Mouse (Mus musculus) layer of hippocampus, postnatal 14 days (tissue): Measurements from ENCODE around the gene Kctd21. TPM values are rescaled to one million over a fixed set of nuclear protein-coding genes. Genes with fewer than 3 reads are reported as not detected.

ENCODE experiments used
- DNase-seq, 2 experiments: peaks; one replicate each; pipeline ENCODE4 v3.0.0; 2021 to 2022; ENCODE audit warnings: low spot score in 2 of 2, mixed read lengths in 1 of 2
- total RNA-seq, 2 experiments: library from RNA; stranded (reverse); gene quantifications; 2 replicates each; pipeline ENCODE4 v1.2.3; 2021

Gene Kctd21
- total RNA-seq, 2 experiments from 2014 or later = 8.9 to 11.5 TPM

DNA sequence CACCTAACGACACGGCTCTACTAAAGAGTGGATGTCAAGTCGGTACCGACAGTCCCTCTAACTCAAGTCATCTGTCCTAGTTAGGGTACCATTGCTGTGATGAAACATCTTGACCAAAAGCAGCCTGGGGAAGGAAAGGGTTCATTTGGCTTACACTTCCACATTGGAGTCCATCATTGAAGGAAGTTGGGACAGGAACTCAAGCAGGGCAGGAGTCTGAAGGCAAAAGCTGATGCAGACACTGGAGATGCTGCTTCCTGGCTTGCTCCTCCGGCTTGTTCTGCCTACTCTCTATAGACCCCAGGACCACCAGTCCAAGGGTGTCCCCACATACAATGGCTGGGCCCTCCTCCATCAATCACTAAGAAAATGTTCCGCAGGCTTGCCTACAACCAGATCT, 16.5 kb upstream of the Kctd21 start:
- DNase-seq = no peak

GRCm38 (mm10) chr7:97317706-97318105, 14.4 kb upstream of the Kctd21 start:
- DNase-seq = no peak

DNA sequence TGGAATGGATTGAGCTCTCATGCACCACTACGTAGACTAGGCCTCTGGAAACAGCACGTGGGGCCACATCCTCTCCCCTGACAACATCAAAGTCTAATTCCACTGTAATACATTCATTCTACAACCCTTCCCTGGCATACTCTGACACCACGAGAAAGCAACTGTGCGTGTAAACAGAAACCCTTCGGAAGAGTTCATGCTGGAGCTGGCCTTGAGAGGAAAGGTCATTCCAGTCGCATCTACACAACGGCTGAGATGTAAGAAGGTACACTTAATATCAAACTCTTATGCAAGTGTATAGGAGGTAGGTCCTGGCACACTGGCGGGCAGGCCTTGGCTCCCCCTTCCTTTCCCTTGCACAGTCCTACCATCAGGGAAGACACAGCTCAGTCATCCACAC, 7.8 kb upstream of the Kctd21 start:
- DNase-seq = no peak

DNA sequence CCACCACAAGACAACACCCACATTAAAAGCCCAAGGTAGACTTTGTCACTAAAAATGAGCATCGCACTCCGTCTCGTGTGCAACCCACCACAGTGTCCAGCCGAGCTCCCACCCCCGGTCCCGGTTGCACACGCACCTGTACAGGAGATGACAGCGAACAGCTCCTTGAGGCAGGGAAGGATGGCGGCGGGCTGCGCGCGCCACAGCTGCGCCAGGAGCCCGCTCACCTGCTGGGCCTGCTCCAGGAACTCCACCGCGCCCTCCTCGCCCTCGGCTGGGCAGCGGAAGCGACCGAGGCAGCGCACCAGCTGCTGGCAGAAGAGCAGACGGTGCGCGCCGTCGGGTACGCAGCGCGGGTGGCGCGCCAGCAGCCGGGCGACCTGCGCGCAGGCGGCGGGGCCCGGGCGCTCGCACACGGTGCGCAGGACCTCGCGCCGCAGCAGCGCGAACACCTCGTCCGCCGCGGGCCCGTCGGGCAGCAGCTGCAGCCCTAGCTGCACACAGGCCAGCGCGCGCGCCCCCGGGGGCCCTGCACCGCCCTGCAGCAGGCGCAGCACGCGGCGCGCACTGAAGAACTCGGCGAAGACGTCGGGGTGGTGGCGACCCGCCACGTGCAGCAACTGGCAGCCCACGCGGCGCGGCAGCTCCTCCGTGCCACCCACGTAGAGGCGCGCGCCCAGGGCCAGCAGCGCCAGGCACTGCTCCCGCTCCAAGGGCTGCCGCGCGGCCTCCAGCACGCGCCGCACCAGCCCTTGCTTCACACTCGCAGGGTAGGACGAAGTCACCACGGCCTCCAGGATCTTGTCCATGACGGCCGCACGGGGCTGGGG, 6.8 kb upstream of the Kctd21 start:
- DNase-seq = peak in 1 of 2 experiments; percentile 32

- no peak for DNase-seq
Observed at GRCm38 (mm10) chr7:97327376-97327775, 4.8 kb upstream of the Kctd21 start.

DNA sequence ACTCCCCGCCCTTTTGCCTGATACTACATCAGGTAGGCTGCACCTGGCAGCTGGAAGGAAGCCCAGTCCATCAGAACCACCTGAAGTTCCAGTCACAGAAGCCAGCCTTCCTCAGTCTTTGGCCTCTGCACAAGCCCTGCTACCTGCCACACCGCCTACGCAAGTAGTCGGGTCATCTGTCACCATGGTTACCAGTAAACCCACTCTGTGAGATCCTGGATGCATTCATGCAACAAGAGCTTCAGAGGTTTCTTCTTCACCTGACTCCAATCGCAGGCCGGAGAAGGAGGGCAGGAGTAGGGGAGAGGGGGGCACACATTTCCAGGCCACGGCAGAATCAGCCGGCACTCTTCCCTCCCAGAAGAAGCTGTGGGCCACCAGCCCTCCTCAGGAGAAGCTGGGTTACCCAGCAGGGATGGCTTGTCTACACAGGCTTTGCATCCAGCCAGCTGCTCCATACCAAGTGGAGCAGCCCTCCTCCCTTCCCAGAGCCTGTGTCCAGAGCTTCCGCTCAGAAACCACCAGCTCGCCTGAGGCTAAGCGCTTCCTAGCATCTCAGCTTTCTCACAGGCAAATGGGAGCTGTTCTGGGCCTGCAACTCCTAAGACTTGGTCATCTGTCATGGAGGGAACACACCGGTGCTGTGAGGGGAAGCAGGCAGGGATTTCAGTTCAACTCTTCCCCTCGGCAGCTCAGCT, 3.1 kb upstream of the Kctd21 start:
- no peak for DNase-seq

- DNase-seq = no peak
Observed at GRCm38 (mm10) chr7:97329676-97330075, 2.5 kb upstream of the Kctd21 start.

DNA sequence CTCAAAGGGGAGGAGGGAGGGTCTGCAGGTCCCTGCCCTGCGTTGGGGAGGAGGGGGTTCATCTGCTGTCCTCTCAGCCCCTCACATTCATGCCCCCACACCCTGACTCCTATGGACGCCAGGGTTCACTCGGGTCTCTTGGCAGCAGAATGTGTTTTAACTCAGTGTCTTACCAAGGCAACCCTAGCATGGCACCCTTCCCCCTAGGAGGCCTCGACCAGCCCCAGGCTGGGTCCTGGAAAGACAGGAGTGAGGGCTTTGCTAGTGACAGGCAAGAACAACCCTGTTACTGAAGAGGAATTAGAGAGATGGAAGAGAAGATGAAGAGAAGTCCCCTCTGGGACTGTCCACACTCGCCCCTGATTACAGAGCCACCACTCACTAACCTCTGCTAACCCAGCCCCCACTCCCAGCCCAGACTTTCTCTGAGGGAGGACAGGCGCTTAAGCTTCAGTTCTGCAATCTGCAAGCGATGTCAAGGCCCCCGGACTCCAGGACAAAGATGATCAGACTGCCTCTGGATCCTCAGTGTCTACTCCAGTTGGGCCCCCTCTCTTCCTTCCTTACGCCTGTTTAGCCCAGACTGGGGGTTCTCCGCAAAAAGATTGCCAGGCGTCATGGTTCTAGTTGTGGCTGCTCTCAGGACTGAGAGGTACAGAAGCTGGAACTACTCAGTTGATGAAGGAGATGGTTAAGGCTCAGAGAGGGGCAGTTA, 1.0 kb upstream of the Kctd21 start:
- DNase-seq = no peak

DNA sequence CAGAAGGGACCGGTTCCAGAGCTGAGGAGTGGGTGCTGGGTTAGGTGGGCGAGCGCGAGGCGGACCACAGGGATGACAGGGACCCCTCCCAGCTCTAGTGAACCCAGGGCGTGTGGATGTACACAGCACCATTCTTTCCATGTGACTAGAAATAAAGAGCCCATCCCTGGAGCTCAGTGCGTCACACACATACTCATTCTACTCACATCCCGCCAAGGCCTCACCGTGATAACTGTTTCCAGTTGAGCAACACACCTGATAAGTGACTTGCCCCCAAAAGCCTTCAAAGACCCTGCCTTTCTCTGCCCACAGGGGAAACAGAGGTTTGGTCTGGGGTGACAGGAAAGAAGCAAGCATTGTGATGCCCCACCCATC, 527 bp downstream of the Kctd21 start:
- no peak for DNase-seq

DNA sequence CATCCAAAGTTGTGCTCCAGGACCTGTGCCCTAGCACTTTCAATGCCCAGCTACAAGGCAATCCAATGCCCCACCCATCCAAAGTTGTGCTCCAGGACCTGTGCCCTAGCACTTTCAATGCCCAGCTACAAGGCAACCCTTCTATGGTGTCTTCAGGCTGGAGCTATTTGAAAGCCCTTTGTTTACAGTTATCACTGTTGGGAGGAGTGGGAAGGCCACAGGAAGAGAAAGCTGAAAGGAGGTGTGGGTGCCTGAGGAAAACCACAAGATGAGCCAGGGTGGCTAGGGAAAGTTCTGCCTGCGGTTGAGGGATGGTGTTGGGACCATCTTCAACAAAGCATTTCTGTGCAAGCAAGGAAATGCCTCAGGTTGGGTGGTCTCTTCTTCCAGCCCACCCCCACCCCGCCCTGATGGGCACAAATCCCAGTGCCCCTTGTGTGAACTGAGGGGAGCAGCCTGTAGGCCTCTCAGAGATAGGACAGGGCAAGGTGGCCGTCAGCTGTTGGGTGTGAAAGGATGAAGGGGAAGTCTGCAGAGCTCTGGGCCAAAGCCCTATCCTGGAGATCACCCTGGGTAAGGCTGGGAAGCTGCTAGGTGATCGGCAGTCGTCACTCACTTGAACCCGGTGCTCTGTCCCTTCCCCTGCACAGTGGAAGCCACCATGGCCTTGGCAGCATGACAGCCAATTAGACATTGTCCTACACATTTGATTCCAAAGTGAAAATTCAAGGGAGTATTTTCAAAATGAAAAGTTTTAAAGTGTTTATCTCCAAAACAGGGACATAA, 1.2 kb downstream of the Kctd21 start:
- DNase-seq = no peak

DNA sequence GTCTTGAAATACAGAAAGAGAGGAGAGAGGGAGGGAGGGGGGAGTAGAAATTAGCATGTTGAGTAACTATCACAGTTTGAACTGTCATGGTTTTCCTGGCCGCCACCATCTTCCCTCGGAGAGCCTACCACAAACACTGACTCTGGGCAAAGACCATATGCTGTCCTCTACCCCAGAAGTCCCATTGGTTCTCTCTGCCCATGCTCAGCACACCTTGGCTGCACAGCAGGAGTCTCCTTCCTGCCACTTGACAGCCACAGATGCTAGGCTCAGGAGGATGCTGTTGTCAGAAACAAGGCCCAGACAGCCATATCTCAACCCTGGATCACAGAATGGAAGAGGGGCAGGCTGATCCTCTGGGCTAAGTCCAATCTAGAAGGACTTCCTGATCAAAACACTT, 2.3 kb downstream of the Kctd21 start:
- DNase-seq = no peak

DNA sequence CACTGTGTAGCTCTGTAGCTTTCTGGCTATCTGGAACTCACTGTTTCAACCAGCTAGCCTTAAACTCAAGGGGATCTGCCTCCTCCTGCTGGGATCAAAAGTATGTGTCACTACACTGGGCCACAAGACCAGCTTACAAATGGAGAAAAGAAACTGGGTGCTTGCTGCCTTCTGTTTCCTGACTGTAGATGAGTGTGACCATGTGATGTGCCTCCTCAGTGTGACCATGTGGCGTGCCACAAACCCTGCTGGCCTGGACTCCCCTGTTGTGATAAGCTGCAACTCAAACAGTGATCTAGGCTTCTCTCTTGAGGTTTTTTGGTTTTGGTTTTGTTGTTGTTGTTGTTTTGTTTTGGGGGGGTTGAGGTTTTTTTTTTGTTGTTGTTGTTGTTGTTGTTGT, 4.6 kb downstream of the Kctd21 start:
- DNase-seq = no peak

- DNase-seq = no peak
Observed at GRCm38 (mm10) chr7:97338593-97338992, 6.5 kb downstream of the Kctd21 start.

DNA sequence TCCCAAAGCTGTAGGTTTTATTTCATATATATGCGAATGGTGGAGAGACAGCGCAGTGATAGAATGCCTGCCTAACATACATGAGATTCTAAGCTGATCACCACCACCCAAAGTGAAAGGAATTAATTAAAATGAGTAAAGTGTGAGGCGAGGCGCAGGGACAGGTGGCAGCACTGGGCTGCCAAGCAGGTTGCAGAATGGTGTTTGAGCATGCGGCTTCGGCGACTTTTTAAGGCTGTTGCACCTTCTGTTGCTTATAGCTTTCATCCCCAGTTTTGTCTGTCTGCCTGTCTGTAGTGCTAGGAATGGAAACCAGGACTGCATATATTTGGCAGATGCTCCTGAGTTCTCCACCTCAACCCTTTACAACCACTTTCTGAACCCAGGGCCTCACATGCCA, 7.5 kb downstream of the Kctd21 start:
- DNase-seq = no peak

DNA sequence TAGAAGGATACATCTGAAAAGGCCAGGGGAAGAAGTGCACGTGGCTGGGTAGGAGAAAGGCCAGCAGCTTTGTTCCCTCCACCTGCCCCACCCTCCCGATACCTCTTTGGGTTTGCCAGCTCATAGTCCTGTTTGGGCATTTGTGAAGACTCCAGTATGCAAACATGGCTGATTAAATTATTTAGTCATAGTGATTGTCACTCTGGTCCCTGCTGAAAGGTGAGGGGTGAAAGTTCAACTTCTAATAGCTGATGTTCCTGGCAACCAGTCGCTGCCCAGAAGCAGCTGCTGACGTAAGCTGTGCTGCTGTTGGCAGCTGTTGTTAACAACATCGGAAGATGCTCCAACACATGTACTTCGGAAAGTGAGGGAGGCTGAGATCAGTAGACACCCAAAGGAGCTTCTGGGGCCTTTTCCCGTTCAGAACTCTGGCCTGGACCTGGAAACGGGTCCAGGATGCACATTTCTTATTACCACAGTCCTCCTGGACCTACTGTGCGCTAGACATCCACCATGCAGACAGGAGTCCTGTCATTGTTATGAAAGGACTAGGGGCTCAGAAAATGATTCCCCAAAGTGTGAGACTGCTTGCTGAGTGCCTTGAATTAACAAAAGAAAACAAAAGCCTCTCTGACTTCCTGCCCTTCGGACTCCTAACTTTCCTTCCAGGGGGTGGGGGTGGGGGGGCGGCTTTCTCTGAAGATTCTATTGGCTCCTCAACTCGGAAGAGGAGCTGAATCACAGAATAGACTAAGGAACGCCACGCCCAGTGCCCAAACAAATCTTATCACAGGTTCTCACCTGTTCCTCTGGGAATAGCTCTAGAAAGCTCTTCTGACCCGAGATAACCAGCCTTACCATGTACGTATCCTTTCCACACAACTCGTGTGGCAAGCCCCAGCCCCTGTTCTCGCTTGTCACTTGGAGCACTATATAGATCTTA, 9.1 kb downstream of the Kctd21 start:
- DNase-seq = no peak

- no peak for DNase-seq
Observed at GRCm38 (mm10) chr7:97342961-97343360, 10.8 kb downstream of the Kctd21 start.

DNA sequence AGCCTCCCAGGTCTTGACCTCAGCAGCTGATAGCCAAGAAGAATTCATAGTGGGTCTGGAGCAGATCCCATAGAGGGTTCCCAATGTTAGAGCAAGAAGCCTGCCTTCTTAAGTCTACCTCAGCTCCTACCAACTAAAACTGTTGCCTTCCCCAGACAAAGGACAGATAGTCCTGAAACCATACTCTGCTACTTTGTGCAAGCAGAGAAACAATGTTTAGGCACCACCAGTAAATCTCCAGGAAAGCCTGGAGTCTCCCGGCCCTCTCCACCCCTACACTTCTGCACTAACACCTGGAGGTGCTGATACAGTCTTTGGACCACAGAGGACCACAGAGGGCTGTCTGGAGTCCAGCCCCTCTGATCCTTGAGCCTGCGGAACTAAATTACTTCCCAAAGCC, 12.5 kb downstream of the Kctd21 start:
- DNase-seq = no peak

DNA sequence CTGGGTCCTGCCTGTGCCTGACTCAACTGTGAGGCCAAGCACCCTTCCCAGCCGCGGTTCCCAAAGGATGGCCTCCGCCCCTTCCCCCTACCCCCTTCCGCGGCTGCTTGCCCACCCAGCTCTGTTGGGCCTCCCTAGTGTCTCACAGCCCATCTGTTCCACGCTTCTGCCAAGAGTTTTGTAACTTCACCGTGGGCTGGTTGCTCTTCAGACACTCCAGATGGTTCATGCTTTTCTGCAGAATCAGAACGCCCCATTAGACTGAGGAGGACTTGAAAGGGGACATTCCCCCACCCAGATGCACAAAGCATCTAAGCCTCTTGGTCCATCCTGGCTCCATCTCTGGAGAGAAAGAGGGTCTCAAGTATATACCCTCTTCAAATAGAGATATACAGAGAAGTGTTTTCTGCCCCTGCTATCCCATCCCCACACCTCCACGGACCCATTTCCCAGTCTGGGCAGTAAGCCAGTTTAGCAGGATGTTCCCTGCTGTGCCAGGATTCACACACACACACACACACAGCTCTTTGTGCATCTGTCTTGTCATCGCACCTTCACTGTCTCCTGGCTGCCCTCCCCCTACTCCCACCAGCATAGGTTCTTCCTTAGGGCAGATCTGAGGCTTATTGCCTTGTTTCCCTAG, 13.2 kb downstream of the Kctd21 start:
- peak; percentile 72 to 85 for DNase-seq

DNA sequence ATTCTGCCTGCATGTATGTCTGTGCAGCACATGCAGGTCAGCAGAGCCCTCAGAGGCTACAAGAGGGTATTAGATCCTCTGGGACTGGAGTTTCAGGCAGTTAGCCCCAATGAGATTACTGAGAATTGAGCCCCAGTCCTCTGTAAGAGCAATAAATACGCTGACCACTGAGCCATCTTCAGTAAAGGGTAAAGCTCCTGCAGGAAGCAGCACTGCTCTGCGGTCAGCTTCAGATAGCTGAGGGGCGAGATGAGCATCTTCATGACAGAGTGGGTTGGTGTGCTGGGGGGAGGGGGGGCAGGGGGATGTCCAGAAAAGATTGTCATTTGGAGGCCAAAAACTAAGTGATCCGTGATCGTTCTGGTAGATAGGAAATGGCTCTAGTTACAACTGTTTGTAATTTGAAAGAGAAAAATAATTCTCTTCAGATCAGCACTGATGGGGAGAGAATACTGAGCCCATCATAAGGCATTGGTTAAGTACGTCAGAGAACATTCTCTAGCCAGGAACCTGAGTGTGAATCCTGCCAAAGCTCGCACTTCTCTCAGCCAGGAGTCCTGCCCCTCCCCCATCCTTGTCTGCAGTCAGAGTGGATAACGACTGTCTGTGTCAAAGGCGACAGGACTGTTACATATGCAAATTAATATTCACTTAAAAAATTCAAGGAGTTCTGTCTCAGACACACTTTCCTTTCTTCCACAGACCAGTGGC, 14.1 kb downstream of the Kctd21 start:
- no peak for DNase-seq
